Mouse (Mus musculus) embryonic facial prominence, embryonic 15.5 days (tissue): ENCODE data around the gene Trim14. TPM values are rescaled to one million over a fixed set of nuclear protein-coding genes. Genes with fewer than 3 reads are reported as not detected.

ENCODE experiments used
- ATAC-seq: fragments of 200-750 bp; cut with Nextera tagmentation; 2 replicates; pipeline ENCODE4 v1.8.0; 2017; ENCODE audit warnings: low read depth, moderate TSS enrichment; ENCODE audit not compliant: insufficient number of reproducible peaks, low FRiP score, low TSS enrichment
- H3K27ac ChIP-seq: fragments of 300-500 bp; sonication (generic); replicated peaks from 2 replicates; pipeline ENCODE4 v1.5.1; 2015; ENCODE audit warnings: mild to moderate bottlenecking, inconsistent platforms
- H3K27me3 ChIP-seq: fragments of 300-500 bp; sonication (generic); 2 replicates; pipeline ENCODE4 v1.6.1; 2015; ENCODE audit warnings: inconsistent platforms
- H3K36me3 ChIP-seq: fragments of 300-500 bp; sonication (generic); 2 replicates; pipeline ENCODE4 v1.6.1; 2015; ENCODE audit warnings: mild to moderate bottlenecking, inconsistent platforms
- H3K4me1 ChIP-seq: fragments of 300-500 bp; sonication (generic); 2 replicates; pipeline ENCODE4 v1.6.1; 2015; ENCODE audit warnings: inconsistent platforms
- H3K4me2 ChIP-seq: fragments of 300-500 bp; sonication (generic); replicated peaks from 2 replicates; pipeline ENCODE4 v1.6.1; 2015; ENCODE audit warnings: mild to moderate bottlenecking, inconsistent platforms
- H3K4me3 ChIP-seq: fragments of 300-500 bp; sonication (generic); replicated peaks from 2 replicates; pipeline ENCODE4 v1.5.1; 2015; ENCODE audit warnings: mild to moderate bottlenecking, inconsistent platforms
- H3K9ac ChIP-seq: fragments of 300-500 bp; sonication (generic); 2 replicates; pipeline ENCODE4 v1.6.1; 2015; ENCODE audit warnings: inconsistent platforms
- H3K9me3 ChIP-seq: fragments of 300-500 bp; sonication (generic); replicated peaks from 2 replicates; pipeline ENCODE4 v1.6.1; 2016; ENCODE audit warnings: inconsistent platforms
- WGBS: fragments of 180-500 bp; shearing (Covaris S2); methylation state at CpG from one replicate; pipeline ENCODE4 v1.1.7; 2015; 5-methylcytosine and 5-hydroxymethylcytosine counted together
- polyA plus RNA-seq: library from polyadenylated mRNA; unstranded; fragments of >200 nt; fragmentation: Nextera tagmentation; extraction: Ambion mirVana; gene quantifications from 2 replicates; pipeline ENCODE4 v1.2.1, GENCODE M21; 2015

The Trim14 gene
- polyA plus RNA-seq, 1 experiment from 2014 or later = 2.3 TPM

- no peaks in the 10 kb centered on the region for H3K36me3 ChIP-seq
- WGBS = 89% methylated on average over 13 of the region's 13 CpGs
- H3K9ac ChIP-seq = no peak overlapping the region
- no peak overlapping the region for H3K27ac ChIP-seq
- H3K27me3 ChIP-seq = no peaks in the 10 kb centered on the region
- H3K4me3 ChIP-seq = no peak overlapping the region
- H3K4me2 ChIP-seq = no peak overlapping the region
- no peak for ATAC-seq
- 0 out of 2 replicates have a peak, but pooled peaks cover 4% of the 10 kb centered on the region for H3K4me1 ChIP-seq
- no peaks in the 10 kb centered on the region for H3K9me3 ChIP-seq
Observed at GRCm38 (mm10) chr4:46543366-46544050, 7.6 kb upstream of the Trim14 start.

DNA sequence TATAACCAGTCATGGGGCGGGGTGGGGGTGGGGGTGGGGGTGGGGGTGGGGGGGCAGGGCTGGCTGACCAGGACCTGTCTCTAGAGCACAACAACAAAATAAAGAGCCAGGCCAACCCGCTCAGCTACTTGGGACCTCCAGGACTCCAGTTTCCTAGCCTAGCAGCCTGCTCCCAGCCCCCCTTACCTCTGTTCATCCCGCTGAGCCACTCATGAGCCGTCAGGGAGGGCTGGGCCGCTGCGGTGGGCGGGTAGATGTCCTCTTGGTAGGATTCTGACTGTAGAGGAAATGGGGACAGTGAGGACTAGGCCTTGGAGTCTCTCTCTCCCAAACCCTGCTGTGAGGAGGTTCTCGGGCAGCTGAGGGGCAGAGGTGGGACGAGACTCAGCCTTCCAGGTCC, 5.8 kb upstream of the Trim14 start:
- Histone ChIP-seq H3K4me1 (no peaks in the 10 kb centered on the region), H3K4me2 (no peak overlapping the region), H3K27ac (no peak overlapping the region), H3K9ac (no peak overlapping the region), H3K4me3 (no peak overlapping the region), H3K9me3 (no peaks in the 10 kb centered on the region), H3K27me3 (peaks cover 7% of the 10 kb centered on the region), H3K36me3 (no peaks in the 10 kb centered on the region)
- WGBS = 48% methylated on average over 9 of the region's 9 CpGs
- ATAC-seq = no peak

DNA sequence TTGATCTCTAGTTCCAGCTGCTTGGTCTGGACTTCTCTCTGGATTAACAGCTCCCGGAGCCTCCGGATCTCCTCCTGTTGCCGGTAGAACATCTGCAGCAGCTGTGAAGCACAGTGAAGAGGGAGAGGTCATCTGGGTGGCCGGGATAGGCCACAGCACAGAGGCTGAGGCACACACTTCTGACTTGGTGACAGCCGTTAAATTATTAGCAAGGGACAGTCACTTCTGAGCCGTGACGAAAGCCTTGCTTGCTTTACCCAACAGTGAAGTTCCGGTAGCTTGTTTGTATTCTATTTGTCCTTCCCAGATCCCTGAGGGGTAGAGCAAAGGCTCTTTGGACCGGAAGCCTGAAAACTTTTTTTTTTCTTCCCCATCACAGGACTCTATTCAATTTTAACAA, 3.2 kb upstream of the Trim14 start:
- 50% methylated on average over 9 of the region's 9 CpGs for WGBS
- H3K4me2 ChIP-seq = no peak overlapping the region
- H3K27ac ChIP-seq = no peak overlapping the region
- H3K9ac ChIP-seq = no peak overlapping the region
- ATAC-seq = no peak
- no peak overlapping the region for H3K4me3 ChIP-seq
- H3K27me3 ChIP-seq = peaks cover 32% of the 10 kb centered on the region
- H3K9me3 ChIP-seq = no peaks in the 10 kb centered on the region
- H3K4me1 ChIP-seq = peaks cover 17% of the 10 kb centered on the region
- no peaks in the 10 kb centered on the region for H3K36me3 ChIP-seq

DNA sequence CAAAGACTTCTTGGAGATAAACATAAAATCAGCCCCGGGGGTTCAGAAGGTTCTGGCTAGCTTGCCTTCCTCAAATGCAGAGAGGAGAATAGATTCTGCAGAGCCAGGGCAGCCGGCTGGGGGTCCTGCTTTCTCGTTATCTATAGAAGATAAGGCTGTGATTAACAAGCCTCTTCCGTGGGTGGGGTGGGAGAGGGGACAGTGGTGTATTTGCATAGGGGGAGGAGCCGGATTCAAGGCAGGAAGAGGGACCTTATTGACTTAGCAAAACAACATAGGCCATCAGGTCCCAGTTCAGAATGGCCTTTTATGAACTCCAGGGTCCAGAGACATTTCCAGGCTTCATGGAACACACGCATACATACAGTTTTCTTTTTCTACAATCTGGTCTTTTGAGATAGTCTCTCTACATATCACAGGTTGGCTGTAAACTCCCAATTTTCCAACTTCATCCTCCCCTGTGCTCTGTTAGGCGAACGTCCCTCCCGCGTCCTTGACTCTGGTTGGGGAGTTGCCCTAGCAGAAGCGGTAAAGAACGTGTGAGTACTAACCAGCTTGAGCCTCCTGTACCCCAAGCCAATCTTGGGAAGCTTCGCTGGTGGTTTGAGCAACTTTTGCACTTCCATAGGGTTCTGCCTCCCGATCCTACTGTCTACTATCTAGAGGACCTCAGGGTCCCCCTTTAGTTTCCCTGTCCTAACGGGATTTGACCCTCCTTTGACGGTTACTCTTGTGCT, 679 bp downstream of the Trim14 start:
- Histone ChIP-seq H3K9me3 (no peaks in the 10 kb centered on the region), H3K4me3 (peak overlapping the region; percentile 50), H3K36me3 (no peaks in the 10 kb centered on the region), H3K27me3 (peaks cover 43% of the 10 kb centered on the region), H3K4me1 (peaks cover 20% of the 10 kb centered on the region), H3K4me2 (peak overlapping the region; percentile 80), H3K27ac (no peak overlapping the region), H3K9ac (peak overlapping the region; percentile 24; the same call in 1 of the 2 replicates)
- 11% methylated on average over 16 of the region's 16 CpGs for whole genome bisulfite sequencing
- ATAC-seq = no peak

- peak overlapping the region; percentile 51 for H3K4me2 ChIP-seq
- H3K27me3 ChIP-seq = peaks cover 43% of the 10 kb centered on the region
- no peak for ATAC-seq
- no peak overlapping the region for H3K27ac ChIP-seq
- H3K9ac ChIP-seq = no peak overlapping the region
- H3K4me1 ChIP-seq = peaks cover 20% of the 10 kb centered on the region
- WGBS = 9% methylated on average over 29 of the region's 29 CpGs
- H3K9me3 ChIP-seq = no peaks in the 10 kb centered on the region
- peak overlapping the region; percentile 28 for H3K4me3 ChIP-seq
- H3K36me3 ChIP-seq = no peaks in the 10 kb centered on the region
Observed at GRCm38 (mm10) chr4:46533934-46534720, 1.8 kb downstream of the Trim14 start.

GRCm38 (mm10) chr4:46532926-46533325, 3.0 kb downstream of the Trim14 start:
- ATAC-seq = no peak

DNA sequence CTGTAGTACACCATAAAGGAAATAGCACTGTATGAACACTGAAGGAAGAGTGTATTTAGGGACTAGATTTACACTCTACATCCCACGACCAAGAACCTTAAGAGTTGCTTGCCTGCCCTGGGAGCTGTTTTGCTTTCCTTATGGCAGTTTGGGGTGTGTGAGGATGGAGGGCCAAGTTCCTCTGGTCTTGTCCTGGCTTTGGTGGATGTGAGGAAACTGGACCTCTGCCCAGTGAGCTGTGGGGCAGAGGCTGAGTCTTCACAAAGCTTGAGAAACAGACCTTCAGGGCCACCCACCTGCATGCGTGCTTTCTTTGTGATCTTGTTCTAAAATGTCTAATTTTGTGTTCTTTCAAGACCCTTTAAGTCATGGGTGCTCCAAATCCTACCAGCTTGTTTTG, 3.4 kb downstream of the Trim14 start:
- peaks cover 20% of the 10 kb centered on the region for H3K4me1 ChIP-seq
- no peaks in the 10 kb centered on the region for H3K36me3 ChIP-seq
- no peak for ATAC-seq
- H3K9ac ChIP-seq = no peak overlapping the region
- peaks cover 39% of the 10 kb centered on the region for H3K27me3 ChIP-seq
- no peak overlapping the region for H3K4me2 ChIP-seq
- H3K27ac ChIP-seq = no peak overlapping the region
- no peak overlapping the region for H3K4me3 ChIP-seq
- H3K9me3 ChIP-seq = no peaks in the 10 kb centered on the region
- 71% methylated on average over 2 of the region's 2 CpGs for WGBS

More at GRCm38 (mm10) chr4:46532926-46533325, 3.0 kb downstream of the Trim14 start:
- no peaks in the 10 kb centered on the region for H3K9me3 ChIP-seq
- H3K4me3 ChIP-seq = no peak overlapping the region
- H3K36me3 ChIP-seq = no peaks in the 10 kb centered on the region
- no peak overlapping the region for H3K4me2 ChIP-seq
- H3K4me1 ChIP-seq = peaks cover 20% of the 10 kb centered on the region
- no peak overlapping the region for H3K27ac ChIP-seq
- H3K27me3 ChIP-seq = peaks cover 43% of the 10 kb centered on the region
- no peak overlapping the region for H3K9ac ChIP-seq
- WGBS = 72% methylated on average over 7 of the region's 7 CpGs

DNA sequence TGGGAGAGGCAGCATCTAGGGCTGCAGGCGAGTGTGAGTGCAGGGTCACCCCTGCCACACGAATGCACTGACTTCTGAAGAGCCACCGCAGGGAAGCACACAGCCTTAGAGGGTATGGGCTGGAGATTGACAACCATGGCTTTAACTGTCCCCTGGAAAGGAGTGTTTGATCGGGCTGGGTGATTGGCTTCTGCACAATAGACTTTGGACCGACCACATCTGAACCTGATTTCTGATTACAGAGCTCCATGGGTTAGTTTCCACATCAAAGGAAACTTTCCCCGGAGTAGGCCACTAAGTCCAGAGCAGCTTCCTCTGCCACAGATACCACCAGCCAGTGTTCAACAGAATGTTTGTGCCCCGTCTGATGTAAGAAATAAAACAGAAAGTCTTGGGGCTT, 6.2 kb downstream of the Trim14 start:
- no peak overlapping the region for H3K4me3 ChIP-seq
- H3K4me2 ChIP-seq = no peak overlapping the region
- WGBS = 30% methylated on average over 7 of the region's 7 CpGs
- H3K27ac ChIP-seq = no peak overlapping the region
- peaks cover 17% of the 10 kb centered on the region for H3K27me3 ChIP-seq
- peaks cover 14% of the 10 kb centered on the region for H3K4me1 ChIP-seq
- no peaks in the 10 kb centered on the region for H3K36me3 ChIP-seq
- no peak for ATAC-seq
- no peaks in the 10 kb centered on the region for H3K9me3 ChIP-seq
- H3K9ac ChIP-seq = no peak overlapping the region

- WGBS = 6% methylated on average over 6 of the region's 7 CpGs
- H3K9me3 ChIP-seq = no peaks in the 10 kb centered on the region
- peaks cover 6% of the 10 kb centered on the region; the same call in 1 of the 2 replicates for H3K4me1 ChIP-seq
- H3K27ac ChIP-seq = no peak overlapping the region
- no peaks in the 10 kb centered on the region for H3K36me3 ChIP-seq
- H3K27me3 ChIP-seq = no peaks in the 10 kb centered on the region
- H3K4me3 ChIP-seq = peak overlapping the region; percentile 34
- H3K4me2 ChIP-seq = peak overlapping the region; percentile 57
- H3K9ac ChIP-seq = no peak overlapping the region
- ATAC-seq = 0 out of 2 replicates have a peak, but pooled peaks have one; percentile 41
Observed at GRCm38 (mm10) chr4:46527558-46527926, 8.4 kb downstream of the Trim14 start.

GRCm38 (mm10) chr4:46526798-46527557, 9.0 kb downstream of the Trim14 start:
- ATAC-seq = no peak
- no peak overlapping the region for H3K9ac ChIP-seq

More at GRCm38 (mm10) chr4:46526798-46527557, 9.0 kb downstream of the Trim14 start:
- Histone ChIP-seq H3K27me3 (no peaks in the 10 kb centered on the region), H3K4me3 (peak overlapping the region; percentile 34), H3K4me2 (peak overlapping the region; percentile 57), H3K9me3 (no peaks in the 10 kb centered on the region), H3K36me3 (no peaks in the 10 kb centered on the region), H3K27ac (no peak overlapping the region), H3K4me1 (peaks cover 6% of the 10 kb centered on the region; the same call in 1 of the 2 replicates)
- 30% methylated on average over 17 of the region's 17 CpGs for WGBS
